Comparison of ENCODE assay signal across 13 mouse cellular contexts in the genomic region with DNA sequence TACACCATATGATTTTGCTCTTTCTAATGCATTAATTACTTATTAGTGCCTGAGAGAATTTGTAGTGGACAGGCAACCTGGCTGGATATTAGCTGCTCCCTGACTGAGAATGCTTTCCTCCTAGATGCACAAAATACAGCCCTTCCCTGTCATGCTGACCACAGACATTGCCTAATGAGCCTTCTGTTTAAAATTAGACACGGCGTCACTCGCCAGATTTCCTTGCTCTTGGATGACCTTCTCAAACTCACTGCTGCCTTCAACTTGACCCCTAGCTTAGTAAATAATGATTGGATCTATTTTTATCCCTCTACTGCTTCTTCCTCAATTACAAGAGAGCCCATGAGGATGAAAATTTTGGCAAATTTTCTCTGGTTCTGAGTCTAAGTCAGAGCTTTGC. TPM values are rescaled to one million over a fixed set of nuclear protein-coding genes. Genes with fewer than 3 reads are reported as not detected.
DNase-seq lines count a peak whose midpoint lies in the region; ATAC-seq and TF ChIP-seq lines count a peak whose summit lies in the region.
"Had no signal": no experiment of that assay in that cellular context is flagged by ENCODE, and none has a peak within 500 bp of the region (broad histone marks: within the 10 kb centered on the region; RNA-seq: fewer than 3 reads in every experiment).

No protein-coding gene starts in this region.

- intact Hi-C loops in left cerebral cortex, postnatal 36 days (cut with DNase I) = no loop called here

- H3K4me1 ChIP-seq in kidney, embryonic 15.5 days = no peaks in the 10 kb centered on the region
- H3K4me1 ChIP-seq in heart, postnatal 0 days (ENCODE audit: control insufficient read depth, insufficient read depth) = peaks cover 12% of the 10 kb centered on the region
- H3K4me1 ChIP-seq: forebrain, embryonic 12.5 days had no signal

- no peak for ATAC-seq in kidney, embryonic 15.5 days (replicated peaks; ENCODE audit: low FRiP score)
- peak; percentile 49; the same call in 1 of the 2 replicates for ATAC-seq in heart, postnatal 0 days (ENCODE audit: insufficient read depth, low read depth)

- H3K4me3 ChIP-seq in kidney, embryonic 15.5 days (replicated peaks) = no peak overlapping the region
- H3K4me3 ChIP-seq in heart, postnatal 0 days (ENCODE audit: low read depth, low read length) = no peak overlapping the region
- H3K4me3 ChIP-seq: forebrain, embryonic 12.5 days had no signal

- H3K9me3 ChIP-seq in kidney, embryonic 15.5 days (replicated peaks) = no peaks in the 10 kb centered on the region
- H3K9me3 ChIP-seq in heart, postnatal 0 days (replicated peaks; ENCODE audit: control insufficient read depth, low read length) = no peaks in the 10 kb centered on the region
- H3K9me3 ChIP-seq: forebrain, embryonic 12.5 days had no signal

- 58% methylated on average over 3 of the region's 3 CpGs for WGBS in kidney, embryonic 15.5 days
- 24% methylated on average over 3 of the region's 3 CpGs for WGBS in heart, postnatal 0 days

- no peak overlapping the region for H3K9ac ChIP-seq in kidney, embryonic 15.5 days
- no peak overlapping the region for H3K9ac ChIP-seq in heart, postnatal 0 days (replicated peaks; ENCODE audit: low read depth, low read length)
- H3K9ac ChIP-seq: forebrain, embryonic 12.5 days; liver, embryonic 14.5 days had no signal

- no peak for TF ChIP-seq CTCF in heart, postnatal 0 days (IDR thresholded peaks at IDR 0.05; ENCODE audit: low read depth)

- TF ChIP-seq EP300 in heart, postnatal 0 days (IDR thresholded peaks at IDR 0.05; ENCODE audit: low read depth) = no peak

- no peak overlapping the region for H3K4me2 ChIP-seq in kidney, embryonic 15.5 days
- H3K4me2 ChIP-seq in heart, postnatal 0 days (ENCODE audit: low read depth, low read length) = no peak overlapping the region
- H3K4me2 ChIP-seq: forebrain, embryonic 12.5 days had no signal

- DNase-seq in kidney, adult 11 months = peak; percentile 29
- DNase-seq in adrenal gland, postnatal 10 days = peak; percentile 41
- DNase-seq in heart, postnatal 0 days (ENCODE audit: low spot score) = peak; percentile 49
- DNase-seq in lung, postnatal 36 days = peak; percentile 72
- no peak for DNase-seq in left cerebral cortex, postnatal 36 days (ENCODE audit: low spot score in 2 of 2)
- no peak for DNase-seq in spleen, postnatal 10 days (ENCODE audit: low spot score in 2 of 2)
- DNase-seq: thymus, postnatal 14 days had no signal

- no peak overlapping the region for H3K27ac ChIP-seq in kidney, embryonic 15.5 days
- H3K27ac ChIP-seq in heart, postnatal 0 days (ENCODE audit: low read depth) = no peak overlapping the region
- H3K27ac ChIP-seq: forebrain, embryonic 12.5 days; liver, embryonic 14.5 days had no signal

- H3K36me3 ChIP-seq in kidney, embryonic 15.5 days = no peaks in the 10 kb centered on the region
- H3K36me3 ChIP-seq in heart, postnatal 0 days (replicated peaks; ENCODE audit: control insufficient read depth, insufficient read depth, low read length) = no peaks in the 10 kb centered on the region
- H3K36me3 ChIP-seq: forebrain, embryonic 12.5 days had no signal

- H3K27me3 ChIP-seq in kidney, embryonic 15.5 days = no peaks in the 10 kb centered on the region
- H3K27me3 ChIP-seq in heart, postnatal 0 days (ENCODE audit: control insufficient read depth, insufficient read depth, low read length) = no peaks in the 10 kb centered on the region
- H3K27me3 ChIP-seq: forebrain, embryonic 12.5 days had no signal

RNA-seq across cellular contexts. Expression of gene Serpina3c, which starts 21.1 kb away (rescaled TPM):
- polyA plus RNA-seq in kidney, embryonic 15.5 days (2015; fragmentation: Nextera tagmentation; extraction: Ambion mirVana) = not detected in 2 replicates
- 1 to 10 TPM; 3.1 to 6.1 TPM for total RNA-seq in adrenal gland, postnatal 10 days (2021)
- total RNA-seq in heart, postnatal 0 days (2014; rRNA removed; ENCODE audit: low replicate concordance) = 0.84 TPM in 1 of 2 replicates, not detected in the other
- 0.07 and 0.11 TPM in 2 replicates for polyA plus RNA-seq in heart, postnatal 0 days (2015; fragmentation: Nextera tagmentation; extraction: Ambion mirVana)
- not detected for total RNA-seq in left cerebral cortex, postnatal 36 days (2021)
- total RNA-seq: ES-E14 had no signal
- polyA plus RNA-seq: forebrain, embryonic 12.5 days; liver, embryonic 14.5 days had no signal

RNA-seq across cellular contexts. Expression of gene Serpina3f, which starts 39.6 kb away (rescaled TPM):
- 0.30 TPM in 1 of 2 replicates, not detected in the other for polyA plus RNA-seq in kidney, embryonic 15.5 days (2015; fragmentation: Nextera tagmentation; extraction: Ambion mirVana)
- total RNA-seq in adrenal gland, postnatal 10 days (2021) = 1 to 10 TPM; 1.4 to 1.5 TPM
- total RNA-seq in heart, postnatal 0 days (2014; rRNA removed; ENCODE audit: low replicate concordance) = not detected in 2 replicates
- polyA plus RNA-seq in heart, postnatal 0 days (2015; fragmentation: Nextera tagmentation; extraction: Ambion mirVana) = 0.12 and 0.16 TPM in 2 replicates
- not detected for total RNA-seq in left cerebral cortex, postnatal 36 days (2021)
- total RNA-seq: ES-E14 had no signal

RNA-seq across cellular contexts. Expression of gene Serpina3b, which starts 47.0 kb away (rescaled TPM):
- polyA plus RNA-seq in kidney, embryonic 15.5 days (2015; fragmentation: Nextera tagmentation; extraction: Ambion mirVana) = 0.08 and 0.14 TPM in 2 replicates
- under 1 TPM in 1 of 2 experiments, not detected in 1; 0.21 TPM for total RNA-seq in adrenal gland, postnatal 10 days (2021)
- not detected in 2 replicates for total RNA-seq in heart, postnatal 0 days (2014; rRNA removed; ENCODE audit: low replicate concordance)
- not detected in 2 replicates for polyA plus RNA-seq in heart, postnatal 0 days (2015; fragmentation: Nextera tagmentation; extraction: Ambion mirVana)
- not detected for total RNA-seq in left cerebral cortex, postnatal 36 days (2021)
- total RNA-seq: ES-E14; heart, postnatal 14 days had no signal
- polyA plus RNA-seq: forebrain, embryonic 12.5 days; small intestine, adult 2 months had no signal

Comparison
In these comparisons a context has a peak if more than half of its experiments do, and no peak if none do; other contexts are left out.
1. DNase-seq: peak in kidney, adult 11 months (single experiment), adrenal gland, postnatal 10 days (single experiment), heart, postnatal 0 days (single experiment) and lung, postnatal 36 days (single experiment); none in left cerebral cortex, postnatal 36 days (0 of 2) and spleen, postnatal 10 days (0 of 2).